Mouse (Mus musculus) liver, adult 2 months (tissue): ENCODE measurements at regions not wholly inside any gene's neighbourhood (a gene's known extent, or its start where the extent isn't known, plus 50 kb on each side); places are given as distances from the start of the nearest gene placed in this dataset.

Experiments used
- CTCF ChIP-seq: fragments of 200-500 bp; IDR thresholded peaks from 2 replicates; pipeline ENCODE4 v1.5.1; 2011; ENCODE audit warnings: low read depth, low read length, control low read depth
- POLR2A ChIP-seq: fragments of 200-500 bp; IDR thresholded peaks from 2 replicates; pipeline ENCODE4 v1.6.1; 2011; ENCODE audit warnings: low read length, control low read depth; ENCODE audit not compliant: insufficient read depth; ENCODE audit errors: extremely low read depth

DNA sequence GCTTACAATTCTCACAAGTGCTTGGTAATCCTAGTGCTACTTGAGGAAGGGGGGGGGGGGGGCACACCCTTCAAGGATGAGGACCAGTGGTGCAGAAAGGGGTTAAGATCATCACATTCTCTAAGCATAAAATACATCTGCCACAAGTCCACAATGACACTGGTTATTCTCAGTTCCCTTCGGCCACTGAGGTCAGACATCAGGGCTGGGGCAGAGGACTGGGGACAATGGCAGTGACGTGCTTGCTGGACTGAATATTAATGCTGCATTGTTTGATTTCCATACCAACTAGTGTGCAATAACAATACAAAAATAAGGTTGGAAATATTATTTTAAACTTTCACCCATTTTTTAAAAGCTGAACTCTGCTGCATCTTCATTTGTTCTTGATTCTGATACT, 2779.1 kb downstream of the 9330182O14Rik start:
- TF ChIP-seq CTCF: no peak
- no peak for TF ChIP-seq POLR2A
